Mouse (Mus musculus) small intestine, adult 2 months (tissue): ENCODE measurements at regions not wholly inside any gene's neighbourhood (a gene's known extent, or its start where the extent isn't known, plus 50 kb on each side); places are given as distances from the start of the nearest gene placed in this dataset.
"Not testable (repeated sequence)": the region's sequence is repeated elsewhere in the genome, so short reads cannot be mapped to it uniquely, and the experiment has no call there.

Experiments
- CTCF ChIP-seq: fragments of 200-500 bp; IDR thresholded peaks from 2 replicates; pipeline ENCODE4 v1.5.1; 2012; ENCODE audit warnings: low read depth, mild to moderate bottlenecking, control low read depth, inconsistent platforms, low read length, moderate library complexity, mixed read lengths; ENCODE audit not compliant: insufficient replicate concordance, insufficient read length; ENCODE audit errors: extremely low read depth
- POLR2A ChIP-seq: fragments of 200-500 bp; IDR thresholded peaks from 2 replicates; pipeline ENCODE4 v1.6.1; 2012; ENCODE audit warnings: low read depth, mild to moderate bottlenecking, control low read depth, inconsistent platforms, low read length, moderate library complexity

DNA sequence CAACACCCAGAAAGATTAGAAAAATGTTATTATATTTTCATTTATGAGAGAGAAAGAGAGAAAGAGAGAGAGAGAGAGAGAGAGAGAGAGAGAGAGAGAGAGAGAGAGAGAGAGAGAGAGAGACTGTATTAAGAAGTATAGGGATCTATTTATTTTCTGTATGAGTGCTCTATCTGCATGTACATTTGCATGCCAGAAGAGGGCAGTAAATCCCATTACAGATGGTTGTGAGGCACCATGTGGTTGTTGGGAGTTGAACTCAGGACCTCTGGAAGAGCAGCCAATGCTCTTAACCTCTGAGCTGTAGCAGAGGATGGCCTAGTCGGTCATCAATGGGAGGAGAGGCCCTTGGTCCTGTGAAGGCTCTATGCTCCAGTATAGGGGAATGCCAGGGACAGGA, 91.1 kb downstream of the Mrpl39 start:
- TF ChIP-seq CTCF, POLR2A: not testable (repeated sequence)
